Mouse (Mus musculus) forebrain, embryonic 16.5 days (tissue): ENCODE measurements around the gene Herc1. TPM values are rescaled to one million over a fixed set of nuclear protein-coding genes. Genes with fewer than 3 reads are reported as not detected.

ENCODE experiments used
- ATAC-seq: fragments of 200-750 bp; cut with Nextera tagmentation; 2 replicates; pipeline ENCODE4 v1.8.0; 2017; ENCODE audit warnings: mild to moderate bottlenecking, moderate library complexity
- H3K27ac ChIP-seq: fragments of 300-500 bp; sonication (generic); 2 replicates; pipeline ENCODE4 v1.5.1; 2014; ENCODE audit warnings: low read length, control low read depth
- H3K27me3 ChIP-seq: fragments of 300-500 bp; sonication (generic); replicated peaks from 2 replicates; pipeline ENCODE4 v1.6.1; 2014; ENCODE audit warnings: low read length; ENCODE audit not compliant: control insufficient read depth, insufficient read depth
- H3K36me3 ChIP-seq: fragments of 300-500 bp; sonication (generic); 2 replicates; pipeline ENCODE4 v1.6.1; 2014; ENCODE audit not compliant: control insufficient read depth, insufficient read depth
- H3K4me1 ChIP-seq: fragments of 300-500 bp; sonication (generic); replicated peaks from 2 replicates; pipeline ENCODE4 v1.6.1; 2014; ENCODE audit warnings: low read length; ENCODE audit not compliant: control insufficient read depth, insufficient read depth
- H3K4me2 ChIP-seq: fragments of 300-500 bp; sonication (generic); 2 replicates; pipeline ENCODE4 v1.6.1; 2014; ENCODE audit warnings: mild to moderate bottlenecking, low read length, control low read depth
- H3K4me3 ChIP-seq: fragments of 300-500 bp; sonication (generic); replicated peaks from 2 replicates; pipeline ENCODE4 v1.5.1; 2014; ENCODE audit warnings: mild to moderate bottlenecking, low read length, control low read depth
- H3K9ac ChIP-seq: fragments of 300-500 bp; sonication (generic); replicated peaks from 2 replicates; pipeline ENCODE4 v1.6.1; 2014; ENCODE audit warnings: low read depth, low read length, control low read depth
- H3K9me3 ChIP-seq: fragments of 300-500 bp; sonication (generic); 2 replicates; pipeline ENCODE4 v1.6.1; 2016; ENCODE audit warnings: low read length; ENCODE audit not compliant: control insufficient read depth
- WGBS: fragments of 180-500 bp; shearing (Covaris S2); extraction: QIAGEN DNeasy Blood & Tissue Kit; methylation state at CpG from one replicate; pipeline ENCODE4 v1.1.7; 2014; 5-methylcytosine and 5-hydroxymethylcytosine counted together
- polyA plus RNA-seq: library from polyadenylated mRNA; unstranded; fragments of >200 nt; fragmentation: Nextera tagmentation; extraction: Ambion mirVana; gene quantifications from 2 replicates; pipeline ENCODE4 v1.2.1, GENCODE M21; 2015

The Herc1 gene
- polyA plus RNA-seq, 1 experiment from 2014 or later = 59.9 TPM

GRCm38 (mm10) chr9:66513150-66513549 lies 162.9 kb downstream of the Herc1 start:
- no peak overlapping the region for H3K9ac ChIP-seq
- peaks cover 31% of the 10 kb centered on the region for H3K36me3 ChIP-seq
- no peaks in the 10 kb centered on the region for H3K27me3 ChIP-seq
- H3K4me2 ChIP-seq = no peak overlapping the region
- peaks cover 15% of the 10 kb centered on the region for H3K4me1 ChIP-seq
- no peaks in the 10 kb centered on the region for H3K9me3 ChIP-seq
- H3K4me3 ChIP-seq = no peak overlapping the region
- 0 out of 2 replicates have a peak overlapping the region, but pooled peaks have one; percentile 19 for H3K27ac ChIP-seq
- ATAC-seq = no peak

- no peak overlapping the region for H3K4me3 ChIP-seq
- H3K27ac ChIP-seq = 0 out of 2 replicates have a peak overlapping the region, but pooled peaks have one; percentile 19
- H3K9ac ChIP-seq = no peak overlapping the region
- H3K4me1 ChIP-seq = peaks cover 15% of the 10 kb centered on the region
- 82% methylated on average over 4 of the region's 4 CpGs for WGBS
- H3K9me3 ChIP-seq = no peaks in the 10 kb centered on the region
- H3K27me3 ChIP-seq = no peaks in the 10 kb centered on the region
- no peak overlapping the region for H3K4me2 ChIP-seq
- peaks cover 27% of the 10 kb centered on the region for H3K36me3 ChIP-seq
- ATAC-seq = no peak
These were observed 163.5 kb downstream of the Herc1 start for GRCm38 (mm10) chr9:66513661-66514255.

- Histone ChIP-seq H3K9me3 (no peaks in the 10 kb centered on the region), H3K27ac (0 out of 2 replicates have a peak within 1 kb of the TSS, but pooled peaks have one; percentile 19), H3K27me3 (no peaks in the 10 kb centered on the region), H3K4me1 (peaks cover 15% of the 10 kb centered on the region), H3K36me3 (peaks cover 24% of the 10 kb centered on the region), H3K4me3 (no peak within 1 kb of the TSS), H3K9ac (no peak within 1 kb of the TSS), H3K4me2 (no peak within 1 kb of the TSS)
- ATAC-seq = no peak
- 63% methylated on average over 17 of the region's 17 CpGs for WGBS
These were observed 164.1 kb downstream of the Herc1 start, which contains the start of gene Fbxl22 for GRCm38 (mm10) chr9:66514256-66514770. Gene Fbxl22, minus strand, starts transcription at chr9:66514593.

GRCm38 (mm10) chr9:66515115-66515514 lies 164.9 kb downstream of the Herc1 start:
- Histone ChIP-seq H3K27me3 (no peaks in the 10 kb centered on the region), H3K36me3 (peaks cover 26% of the 10 kb centered on the region), H3K4me1 (peaks cover 12% of the 10 kb centered on the region), H3K27ac (no peak overlapping the region), H3K9me3 (no peaks in the 10 kb centered on the region), H3K9ac (no peak overlapping the region), H3K4me2 (no peak overlapping the region), H3K4me3 (no peak overlapping the region)
- no peak for ATAC-seq
- WGBS = 78% methylated on average over 2 of the region's 2 CpGs

- ATAC-seq = no peak
- 87% methylated on average over 10 of the region's 10 CpGs for WGBS
- H3K4me1 ChIP-seq = peaks cover 6% of the 10 kb centered on the region
- H3K27me3 ChIP-seq = no peaks in the 10 kb centered on the region
- no peak overlapping the region for H3K9ac ChIP-seq
- no peak overlapping the region for H3K4me2 ChIP-seq
- no peak overlapping the region for H3K4me3 ChIP-seq
- peaks cover 30% of the 10 kb centered on the region for H3K36me3 ChIP-seq
- H3K9me3 ChIP-seq = no peaks in the 10 kb centered on the region
- no peak overlapping the region for H3K27ac ChIP-seq
These were observed 165.5 kb downstream of the Herc1 start for GRCm38 (mm10) chr9:66515680-66516210.

GRCm38 (mm10) chr9:66516296-66516940 lies 166.2 kb downstream of the Herc1 start:
- peaks cover 2% of the 10 kb centered on the region; the same call in 1 of the 2 replicates for H3K4me1 ChIP-seq
- H3K4me3 ChIP-seq = no peak overlapping the region
- peaks cover 30% of the 10 kb centered on the region for H3K36me3 ChIP-seq
- H3K4me2 ChIP-seq = no peak overlapping the region
- 91% methylated on average over 6 of the region's 6 CpGs for WGBS
- H3K9me3 ChIP-seq = no peaks in the 10 kb centered on the region
- H3K27me3 ChIP-seq = no peaks in the 10 kb centered on the region
- no peak overlapping the region for H3K9ac ChIP-seq
- no peak for ATAC-seq
- no peak overlapping the region for H3K27ac ChIP-seq

GRCm38 (mm10) chr9:66517746-66518145 lies 167.5 kb downstream of the Herc1 start:
- Histone ChIP-seq H3K36me3 (peaks cover 32% of the 10 kb centered on the region), H3K4me3 (no peak overlapping the region), H3K4me2 (no peak overlapping the region), H3K9me3 (no peaks in the 10 kb centered on the region), H3K27ac (no peak overlapping the region), H3K4me1 (no peaks in the 10 kb centered on the region; the same call in 1 of the 2 replicates), H3K27me3 (no peaks in the 10 kb centered on the region), H3K9ac (no peak overlapping the region)
- no peak for ATAC-seq
- 92% methylated on average over 10 of the region's 10 CpGs for WGBS

GRCm38 (mm10) chr9:66518251-66518650 lies 168.0 kb downstream of the Herc1 start:
- Histone ChIP-seq H3K4me2 (no peak overlapping the region), H3K4me3 (no peak overlapping the region), H3K27ac (no peak overlapping the region), H3K27me3 (no peaks in the 10 kb centered on the region), H3K9ac (no peak overlapping the region), H3K4me1 (no peaks in the 10 kb centered on the region), H3K36me3 (peaks cover 32% of the 10 kb centered on the region), H3K9me3 (no peaks in the 10 kb centered on the region)
- no peak for ATAC-seq
- 97% methylated on average over 5 of the region's 5 CpGs for WGBS

- WGBS = 64% methylated on average over 5 of the region's 5 CpGs
- no peak overlapping the region for H3K9ac ChIP-seq
- H3K4me2 ChIP-seq = no peak overlapping the region
- no peak overlapping the region for H3K4me3 ChIP-seq
- H3K27ac ChIP-seq = no peak overlapping the region
- no peak for ATAC-seq
- no peaks in the 10 kb centered on the region for H3K27me3 ChIP-seq
- H3K36me3 ChIP-seq = peaks cover 32% of the 10 kb centered on the region
- no peaks in the 10 kb centered on the region for H3K9me3 ChIP-seq
- no peaks in the 10 kb centered on the region for H3K4me1 ChIP-seq
These were observed 168.7 kb downstream of the Herc1 start for GRCm38 (mm10) chr9:66518901-66519300.
